ENCODE assay signal across 15 mouse cellular contexts in genomic region chr2:77323156-77323555, GRCm38 (mm10). TPM values are rescaled to one million over a fixed set of nuclear protein-coding genes. Genes with fewer than 3 reads are reported as not detected.
DNase-seq lines count a peak whose midpoint lies in the region; ATAC-seq and TF ChIP-seq lines count a peak whose summit lies in the region.
"Had no signal": no experiment of that assay in that cellular context is flagged by ENCODE, and none has a peak within 500 bp of the region (broad histone marks: within the 10 kb centered on the region; RNA-seq: fewer than 3 reads in every experiment).

No protein-coding gene starts in this region.

- DNase-seq in layer of hippocampus, adult 2 months (ENCODE audit: low spot score in 2 of 2), result peak in 1 of 2 experiments; percentile 27
- no peak for DNase-seq in layer of hippocampus, postnatal 25 days (ENCODE audit: extremely low spot score in 1 of 2, low spot score in 1 of 2)
- peak; percentile 10 for DNase-seq in embryonic facial prominence, embryonic 11.5 days (ENCODE audit: low spot score)
- DNase-seq in kidney, adult 9 months, result peak; percentile 90
- peak; percentile 44 to 59 for DNase-seq in left cerebral cortex, postnatal 25 days (ENCODE audit: low spot score in 2 of 2)
- no peak for DNase-seq in adrenal gland, postnatal 25 days
- no peak for DNase-seq in lung, postnatal 14 days
- DNase-seq: cerebellum, adult 2 months; forebrain, postnatal 0 days; heart, adult 2 months; lung, postnatal 36 days had no signal

- no peaks in the 10 kb centered on the region for H3K36me3 ChIP-seq in embryonic facial prominence, embryonic 11.5 days (replicated peaks; ENCODE audit: control insufficient read depth, insufficient read depth, low read depth, low read length)
- H3K36me3 ChIP-seq: liver, embryonic 12.5 days; midbrain, embryonic 15.5 days; neural tube, embryonic 13.5 days had no signal

- H3K4me1 ChIP-seq in embryonic facial prominence, embryonic 11.5 days (ENCODE audit: control insufficient read depth, insufficient read depth, low read length), result no peaks in the 10 kb centered on the region
- H3K4me1 ChIP-seq: liver, embryonic 12.5 days had no signal

- H3K27me3 ChIP-seq in embryonic facial prominence, embryonic 11.5 days (ENCODE audit: control insufficient read depth, insufficient read depth, low read length), result no peaks in the 10 kb centered on the region
- H3K27me3 ChIP-seq: CH12.LX; liver, embryonic 12.5 days; midbrain, embryonic 15.5 days; neural tube, embryonic 13.5 days had no signal

- H3K9ac ChIP-seq in embryonic facial prominence, embryonic 11.5 days (replicated peaks; ENCODE audit: low read length), result no peak overlapping the region
- H3K9ac ChIP-seq: forebrain, postnatal 0 days; liver, embryonic 12.5 days; midbrain, embryonic 15.5 days; neural tube, embryonic 13.5 days had no signal

- ATAC-seq in embryonic facial prominence, embryonic 11.5 days (replicated peaks; ENCODE audit: insufficient number of reproducible peaks, low FRiP score, low TSS enrichment, low read depth), result no peak
- ATAC-seq: forebrain, postnatal 0 days; liver, embryonic 12.5 days; midbrain, embryonic 15.5 days had no signal

- no peak overlapping the region for H3K4me2 ChIP-seq in embryonic facial prominence, embryonic 11.5 days (ENCODE audit: low read depth, low read length)
- H3K4me2 ChIP-seq: liver, embryonic 12.5 days; midbrain, embryonic 15.5 days; neural tube, embryonic 13.5 days had no signal

- no peak for TF ChIP-seq CTCF in layer of hippocampus, adult 2 months (conservative IDR thresholded peaks at IDR 0.05)

- WGBS in embryonic facial prominence, embryonic 11.5 days, result 61% methylated on average over 9 of the region's 9 CpGs

- H3K4me3 ChIP-seq in layer of hippocampus, adult 2 months, result no peak overlapping the region; the same call in 1 of the 2 replicates
- H3K4me3 ChIP-seq in embryonic facial prominence, embryonic 11.5 days (ENCODE audit: low read depth, low read length), result no peak overlapping the region
- H3K4me3 ChIP-seq: heart, adult 2 months; liver, embryonic 12.5 days; midbrain, embryonic 15.5 days; neural tube, embryonic 13.5 days had no signal

- peak overlapping the region; percentile 40; the same call in 1 of the 2 replicates for H3K27ac ChIP-seq in layer of hippocampus, adult 2 months
- H3K27ac ChIP-seq in embryonic facial prominence, embryonic 11.5 days (replicated peaks; ENCODE audit: low read depth, low read length), result no peak overlapping the region
- H3K27ac ChIP-seq: heart, adult 2 months; liver, embryonic 12.5 days; midbrain, embryonic 15.5 days; neural tube, embryonic 13.5 days had no signal

- intact Hi-C loops in left cerebral cortex, postnatal 25 days (cut with DNase I), result no loop called here

- no peaks in the 10 kb centered on the region for H3K9me3 ChIP-seq in embryonic facial prominence, embryonic 11.5 days (replicated peaks; ENCODE audit: control insufficient read depth, low read length)
- H3K9me3 ChIP-seq: liver, embryonic 12.5 days; midbrain, embryonic 15.5 days; neural tube, embryonic 13.5 days had no signal

RNA-seq across cellular contexts. Expression of gene Sestd1, which starts 42.8 kb away (rescaled TPM):
- total RNA-seq in layer of hippocampus, adult 2 months (2021), result 10 to 100 TPM; 36.6 to 40.2 TPM
- total RNA-seq in layer of hippocampus, postnatal 25 days (2021), result 10 to 100 TPM; 37.3 to 45.0 TPM
- 24.3 and 26.7 TPM in 2 replicates for polyA plus RNA-seq in embryonic facial prominence, embryonic 11.5 days (2014; fragmentation: Nextera tagmentation; extraction: Ambion mirVana)
- 10 to 100 TPM; 62.3 to 64.6 TPM for total RNA-seq in left cerebral cortex, postnatal 25 days (2021)
- 15.3 and 20.3 TPM in 2 replicates for total RNA-seq in adrenal gland, postnatal 25 days (2021)
- total RNA-seq: CH12.LX had no signal

Comparison
In these comparisons a context has a peak if more than half of its experiments do, and no peak if none do; other contexts are left out.
1. DNase-seq: peak in embryonic facial prominence, embryonic 11.5 days (single experiment), kidney, adult 9 months (single experiment) and left cerebral cortex, postnatal 25 days (2 of 2); none in layer of hippocampus, postnatal 25 days (0 of 2), adrenal gland, postnatal 25 days (single experiment) and lung, postnatal 14 days (single experiment).